Mouse (Mus musculus) midbrain, embryonic 12.5 days (tissue): Measurements from ENCODE around the gene Alpk3. TPM values are rescaled to one million over a fixed set of nuclear protein-coding genes. Genes with fewer than 3 reads are reported as not detected.

Experiments used
- ATAC-seq: fragments of 200-750 bp; cut with Nextera tagmentation; 2 replicates; pipeline ENCODE4 v1.8.0; 2017; ENCODE audit warnings: low read depth, moderate TSS enrichment, moderate library complexity; ENCODE audit not compliant: low FRiP score
- H3K27ac ChIP-seq: fragments of 300-500 bp; sonication (generic); replicated peaks from 2 replicates; pipeline ENCODE4 v1.5.1; 2016; ENCODE audit warnings: mild to moderate bottlenecking
- H3K27me3 ChIP-seq: fragments of 300-500 bp; sonication (generic); 2 replicates; pipeline ENCODE4 v1.6.1; 2016; ENCODE audit warnings: mild to moderate bottlenecking
- H3K36me3 ChIP-seq: fragments of 300-500 bp; sonication (generic); 2 replicates; pipeline ENCODE4 v1.6.1; 2016
- H3K4me1 ChIP-seq: fragments of 300-500 bp; sonication (generic); 2 replicates; pipeline ENCODE4 v1.6.1; 2016
- H3K4me2 ChIP-seq: fragments of 300-500 bp; sonication (generic); replicated peaks from 2 replicates; pipeline ENCODE4 v1.6.1; 2016; ENCODE audit warnings: mild to moderate bottlenecking, moderate library complexity
- H3K4me3 ChIP-seq: fragments of 300-500 bp; sonication (generic); 2 replicates; pipeline ENCODE4 v1.5.1; 2016; ENCODE audit warnings: mild to moderate bottlenecking
- H3K9ac ChIP-seq: fragments of 300-500 bp; sonication (generic); replicated peaks from 2 replicates; pipeline ENCODE4 v1.6.1; 2016; ENCODE audit warnings: mild to moderate bottlenecking, moderate library complexity
- H3K9me3 ChIP-seq: fragments of 300-500 bp; sonication (generic); 2 replicates; pipeline ENCODE4 v1.6.1; 2016; ENCODE audit warnings: mild to moderate bottlenecking
- WGBS: fragments of 180-500 bp; shearing (Covaris S2); methylation state at CpG from one replicate; pipeline ENCODE4 v1.1.7; 2016; 5-methylcytosine and 5-hydroxymethylcytosine counted together
- polyA plus RNA-seq: library from polyadenylated mRNA; unstranded; fragments of >200 nt; fragmentation: Nextera tagmentation; extraction: Ambion mirVana; gene quantifications from 2 replicates; pipeline ENCODE4 v1.2.1, GENCODE M21; 2016

Gene Alpk3
- polyA plus RNA-seq, 1 experiment from 2014 or later: 0.05 TPM

DNA sequence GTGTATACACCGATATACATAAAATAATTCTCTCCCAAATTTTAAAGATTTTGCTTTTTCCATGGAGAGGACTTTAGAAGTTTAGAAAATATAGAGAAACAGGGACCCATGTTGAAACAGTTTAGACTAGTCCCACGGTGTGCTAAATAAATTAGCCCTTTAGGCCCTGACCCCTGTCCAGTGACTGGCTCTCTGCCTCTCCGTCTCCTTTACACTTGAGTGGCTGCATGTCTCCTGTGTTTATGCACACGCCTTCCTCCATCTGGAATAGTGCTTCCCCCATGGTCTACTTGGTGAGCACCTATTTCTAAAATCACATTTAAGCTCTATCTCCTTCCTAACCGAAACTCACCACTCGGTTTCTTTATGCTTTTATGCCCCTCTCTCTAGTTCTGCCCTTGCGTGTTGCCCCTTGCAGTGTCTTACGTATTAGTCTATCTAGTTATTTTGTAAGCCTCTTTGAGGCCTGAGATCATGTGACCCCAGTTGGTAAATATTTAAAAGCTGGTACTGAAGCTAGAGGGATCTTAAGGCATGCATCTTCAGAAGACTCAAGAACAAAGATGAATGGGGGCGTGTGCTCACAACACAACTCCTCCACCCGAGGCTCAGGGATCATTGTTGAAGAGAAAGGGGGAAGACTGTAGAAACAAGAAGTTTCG lies 1.6 kb upstream of the Alpk3 start:
- no peak overlapping the region for H3K9ac ChIP-seq
- no peaks in the 10 kb centered on the region for H3K9me3 ChIP-seq
- WGBS: 87% methylated on average over 11 of the region's 11 CpGs
- no peak overlapping the region for H3K4me2 ChIP-seq
- no peak overlapping the region for H3K4me3 ChIP-seq
- no peaks in the 10 kb centered on the region for H3K4me1 ChIP-seq
- H3K27me3 ChIP-seq: no peaks in the 10 kb centered on the region
- H3K36me3 ChIP-seq: no peaks in the 10 kb centered on the region
- no peak overlapping the region for H3K27ac ChIP-seq
- no peak for ATAC-seq

DNA sequence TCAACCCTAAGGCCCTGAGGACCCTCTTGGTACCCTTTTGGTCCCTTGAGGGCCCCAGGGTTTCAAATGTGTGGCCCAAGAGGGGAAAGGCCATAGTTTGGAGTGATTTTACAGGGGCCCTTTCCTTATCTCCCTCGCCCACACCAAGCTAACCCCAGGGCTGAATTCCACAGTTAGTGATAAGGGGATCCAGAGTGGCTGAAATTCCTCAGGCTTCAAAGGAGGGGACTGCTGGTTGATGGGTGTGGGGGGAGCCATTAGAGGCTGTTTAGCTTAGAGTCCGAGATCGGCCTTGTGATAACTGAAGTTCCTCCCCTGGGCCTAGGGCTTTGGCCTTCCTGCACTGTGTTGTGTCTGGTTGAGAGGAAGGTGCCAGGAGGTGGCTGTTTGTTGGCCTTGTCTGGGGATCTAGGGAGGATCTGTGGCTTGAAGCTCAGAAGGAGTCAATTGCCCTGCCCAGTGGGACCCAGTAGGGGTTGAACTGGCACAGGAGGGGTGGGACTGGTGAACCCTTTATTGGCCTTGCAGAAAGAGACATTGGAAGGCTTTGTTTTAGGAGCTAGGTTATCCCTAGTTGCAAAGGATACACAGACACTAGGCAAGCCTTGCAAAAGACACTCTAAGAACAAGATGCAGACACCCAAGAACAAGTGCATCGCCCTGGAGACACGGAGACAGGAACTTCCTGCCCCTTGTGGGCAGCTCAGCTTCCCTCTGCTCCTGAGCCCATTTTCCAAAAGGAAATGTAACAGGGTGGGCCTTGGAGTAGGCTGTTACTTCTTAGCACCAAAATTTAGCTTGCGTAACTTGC lies 706 bp downstream of the Alpk3 start:
- Histone ChIP-seq H3K9ac (no peak overlapping the region), H3K4me1 (no peaks in the 10 kb centered on the region), H3K36me3 (no peaks in the 10 kb centered on the region), H3K9me3 (0 out of 2 replicates have a peak, but pooled peaks cover 2% of the 10 kb centered on the region), H3K4me3 (no peak overlapping the region), H3K4me2 (no peak overlapping the region), H3K27ac (no peak overlapping the region), H3K27me3 (no peaks in the 10 kb centered on the region)
- WGBS: 84% methylated on average over 6 of the region's 6 CpGs
- ATAC-seq: no peak

DNA sequence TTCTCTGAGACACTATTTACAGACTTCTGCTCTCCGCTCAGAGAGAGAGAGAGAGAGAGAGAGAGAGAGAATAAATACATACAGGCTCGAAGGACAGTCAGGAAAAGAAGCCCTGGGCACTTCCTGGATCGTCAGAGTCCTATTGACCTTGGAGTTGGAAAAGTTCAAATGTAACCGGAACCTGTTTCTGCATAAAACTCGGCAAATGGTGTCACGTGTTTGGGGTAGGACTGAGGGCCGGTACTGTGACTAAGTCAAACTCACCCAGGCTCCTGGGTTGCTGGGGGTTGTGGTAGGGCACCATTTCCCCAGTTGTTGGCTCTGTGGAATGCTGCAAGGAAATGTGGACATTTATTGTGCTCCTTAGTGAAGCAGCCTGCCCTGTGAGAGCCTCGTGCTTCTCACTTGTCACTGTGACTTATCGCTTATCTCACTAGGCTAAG lies 1.3 kb downstream of the Alpk3 start:
- ATAC-seq: no peak
- H3K4me1 ChIP-seq: no peaks in the 10 kb centered on the region
- H3K36me3 ChIP-seq: no peaks in the 10 kb centered on the region
- H3K27me3 ChIP-seq: no peaks in the 10 kb centered on the region
- no peak overlapping the region for H3K9ac ChIP-seq
- H3K4me2 ChIP-seq: no peak overlapping the region
- 80% methylated on average over 9 of the region's 9 CpGs for WGBS
- no peak overlapping the region for H3K4me3 ChIP-seq
- no peak overlapping the region for H3K27ac ChIP-seq
- 0 out of 2 replicates have a peak, but pooled peaks cover 2% of the 10 kb centered on the region for H3K9me3 ChIP-seq

DNA sequence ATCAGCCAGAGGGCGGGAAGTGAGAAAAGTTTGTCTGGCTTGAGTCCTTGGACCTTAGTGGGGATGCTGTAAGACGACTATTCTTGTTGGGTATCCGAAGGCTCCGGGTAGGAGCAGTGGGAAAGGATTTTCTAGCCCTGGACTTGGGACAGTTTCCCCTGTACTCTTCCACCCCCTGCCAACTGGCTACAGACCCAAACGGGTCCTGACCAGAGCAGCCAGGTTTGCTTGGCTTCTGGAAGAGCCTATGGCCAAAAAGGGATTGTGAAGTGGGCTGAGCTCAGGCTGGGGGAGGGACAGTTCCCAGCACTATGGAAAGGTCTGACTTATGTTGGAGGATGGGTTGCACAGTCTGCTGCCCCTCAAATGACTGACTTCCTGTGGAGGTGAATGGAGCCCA lies 2.0 kb downstream of the Alpk3 start:
- Histone ChIP-seq H3K4me3 (no peak overlapping the region), H3K36me3 (no peaks in the 10 kb centered on the region), H3K4me1 (no peaks in the 10 kb centered on the region), H3K27me3 (no peaks in the 10 kb centered on the region), H3K9me3 (0 out of 2 replicates have a peak, but pooled peaks cover 2% of the 10 kb centered on the region), H3K9ac (no peak overlapping the region), H3K4me2 (no peak overlapping the region), H3K27ac (no peak overlapping the region)
- WGBS: 78% methylated on average over 5 of the region's 5 CpGs
- ATAC-seq: no peak

DNA sequence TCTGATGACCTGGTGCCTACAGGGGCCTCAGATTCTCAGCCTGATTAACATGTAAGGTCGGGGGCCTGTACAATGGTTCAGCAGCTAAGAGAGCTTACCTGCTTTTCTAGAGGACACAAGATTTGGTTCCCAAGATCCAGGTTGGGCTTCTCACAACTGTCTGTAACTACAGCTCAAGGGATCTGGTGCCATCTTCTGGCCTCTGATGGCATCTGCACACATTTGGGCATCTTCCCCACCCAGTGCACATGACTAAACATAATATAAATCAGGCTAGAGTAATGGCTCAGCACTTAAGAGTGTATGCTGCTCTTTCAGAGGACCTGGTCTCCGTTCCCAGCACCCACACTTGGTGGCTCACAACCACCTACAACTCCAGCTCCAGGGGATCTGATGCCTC lies 3.5 kb downstream of the Alpk3 start:
- no peak overlapping the region for H3K4me2 ChIP-seq
- ATAC-seq: no peak
- 74% methylated on average over 2 of the region's 2 CpGs for WGBS

DNA sequence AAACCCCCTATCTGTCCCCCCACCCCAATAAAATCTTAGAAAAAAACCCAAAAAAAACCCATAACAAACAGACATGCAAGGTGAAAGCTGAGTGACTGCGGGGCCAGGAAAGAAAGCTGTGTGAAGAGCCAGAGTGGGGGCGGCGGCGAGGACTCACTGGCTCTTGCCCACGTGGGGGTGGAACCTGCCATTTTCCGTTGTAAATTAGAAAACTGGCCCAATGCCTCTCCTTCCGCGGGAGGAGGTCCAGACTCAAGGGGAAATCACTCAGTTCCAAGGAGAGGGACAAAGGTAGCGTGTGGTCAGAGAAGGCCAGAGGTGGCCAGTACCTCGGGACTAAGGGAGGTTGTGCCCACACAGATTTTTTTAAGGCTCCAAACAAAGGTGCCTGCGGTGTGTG lies 4.5 kb downstream of the Alpk3 start:
- Histone ChIP-seq H3K9ac (no peak overlapping the region), H3K27me3 (no peaks in the 10 kb centered on the region), H3K4me2 (no peak overlapping the region), H3K36me3 (no peaks in the 10 kb centered on the region), H3K27ac (no peak overlapping the region), H3K4me3 (no peak overlapping the region), H3K9me3 (0 out of 2 replicates have a peak, but pooled peaks cover 2% of the 10 kb centered on the region), H3K4me1 (no peaks in the 10 kb centered on the region)
- 87% methylated on average over 11 of the region's 11 CpGs for WGBS
- no peak for ATAC-seq

More for the DNA sequence above, 3.5 kb downstream of the Alpk3 start:
- Histone ChIP-seq H3K27ac (no peak overlapping the region), H3K9me3 (0 out of 2 replicates have a peak, but pooled peaks cover 2% of the 10 kb centered on the region), H3K9ac (no peak overlapping the region), H3K4me3 (no peak overlapping the region), H3K36me3 (no peaks in the 10 kb centered on the region), H3K27me3 (no peaks in the 10 kb centered on the region), H3K4me1 (no peaks in the 10 kb centered on the region)

DNA sequence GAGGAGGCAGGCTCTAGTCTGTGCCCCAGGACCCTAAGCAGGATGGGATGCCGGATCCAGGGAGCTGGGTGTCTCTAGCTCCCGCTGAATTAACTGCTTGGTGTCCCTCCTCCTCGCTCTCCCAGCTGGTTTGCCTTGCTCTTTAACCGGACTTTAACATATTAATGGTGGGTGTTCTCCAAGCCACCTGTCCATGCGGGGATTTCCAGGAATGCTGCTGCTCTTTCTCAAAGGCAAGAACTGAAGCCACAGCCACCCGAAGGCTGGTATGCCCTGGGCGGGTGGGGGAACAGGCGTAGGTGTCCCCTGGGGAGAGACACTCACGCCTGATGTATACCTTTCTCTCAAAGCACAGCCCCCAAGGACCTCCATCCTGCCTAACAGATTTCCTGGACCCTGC lies 5.9 kb downstream of the Alpk3 start:
- no peak overlapping the region for H3K27ac ChIP-seq

DNA sequence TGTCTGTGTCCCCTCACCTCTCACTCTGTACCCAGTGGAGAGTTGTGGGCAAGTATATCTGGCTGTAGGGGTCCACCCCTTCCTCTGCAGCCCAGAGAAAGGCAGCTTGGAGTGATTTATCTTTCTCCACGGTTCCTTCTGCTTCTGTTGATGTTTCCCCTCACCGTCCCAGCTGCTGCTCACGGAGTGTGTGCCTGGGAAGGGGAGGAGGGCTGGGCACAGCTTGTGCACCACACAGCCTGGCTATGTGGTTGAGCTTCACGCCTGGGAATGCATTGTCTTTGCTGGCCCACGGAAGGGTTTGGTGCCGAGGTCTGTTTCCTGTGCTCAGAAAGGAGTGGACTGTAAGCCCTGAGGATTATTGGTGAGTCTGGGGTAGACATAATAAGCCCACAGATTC lies 9.3 kb downstream of the Alpk3 start:
- ATAC-seq: no peak
- Histone ChIP-seq H3K9ac (no peak overlapping the region), H3K4me1 (no peaks in the 10 kb centered on the region), H3K27ac (no peak overlapping the region), H3K4me3 (no peak overlapping the region), H3K9me3 (no peaks in the 10 kb centered on the region), H3K36me3 (no peaks in the 10 kb centered on the region), H3K4me2 (no peak overlapping the region), H3K27me3 (no peaks in the 10 kb centered on the region)
- 56% methylated on average over 6 of the region's 6 CpGs for WGBS

More for the DNA sequence above, 5.9 kb downstream of the Alpk3 start:
- WGBS: 67% methylated on average over 9 of the region's 9 CpGs
- no peaks in the 10 kb centered on the region for H3K4me1 ChIP-seq
- H3K4me3 ChIP-seq: no peak overlapping the region
- no peak overlapping the region for H3K4me2 ChIP-seq
- H3K9ac ChIP-seq: no peak overlapping the region
- no peak for ATAC-seq
- H3K27me3 ChIP-seq: no peaks in the 10 kb centered on the region
- 0 out of 2 replicates have a peak, but pooled peaks cover 2% of the 10 kb centered on the region for H3K9me3 ChIP-seq
- H3K36me3 ChIP-seq: no peaks in the 10 kb centered on the region

DNA sequence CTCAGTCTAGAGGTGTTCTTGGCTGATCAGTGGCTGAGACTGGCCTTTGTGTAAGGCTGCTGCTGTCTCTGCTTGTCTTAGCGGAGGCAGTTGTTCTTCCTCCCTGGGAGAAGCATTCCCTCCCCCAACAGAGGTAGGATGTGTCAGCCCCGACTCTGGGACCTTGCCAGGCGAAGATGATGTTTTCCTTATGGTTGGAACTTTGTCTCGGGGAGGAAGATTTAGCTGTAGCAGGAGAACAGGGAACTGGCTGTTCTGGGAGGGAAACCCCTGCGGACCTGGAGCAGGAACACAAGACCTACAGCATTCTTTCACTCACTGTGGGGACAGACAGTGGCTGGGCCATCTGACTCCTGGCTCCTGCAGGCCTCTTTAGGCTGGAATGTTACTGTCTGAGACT lies 15.1 kb downstream of the Alpk3 start:
- no peaks in the 10 kb centered on the region for H3K27me3 ChIP-seq
- H3K9ac ChIP-seq: no peak overlapping the region
- WGBS: 57% methylated on average over 5 of the region's 5 CpGs
- no peak overlapping the region for H3K4me3 ChIP-seq
- no peak for ATAC-seq
- no peaks in the 10 kb centered on the region for H3K36me3 ChIP-seq
- no peak overlapping the region for H3K4me2 ChIP-seq
- H3K9me3 ChIP-seq: no peaks in the 10 kb centered on the region
- no peaks in the 10 kb centered on the region for H3K4me1 ChIP-seq
- no peak overlapping the region for H3K27ac ChIP-seq

DNA sequence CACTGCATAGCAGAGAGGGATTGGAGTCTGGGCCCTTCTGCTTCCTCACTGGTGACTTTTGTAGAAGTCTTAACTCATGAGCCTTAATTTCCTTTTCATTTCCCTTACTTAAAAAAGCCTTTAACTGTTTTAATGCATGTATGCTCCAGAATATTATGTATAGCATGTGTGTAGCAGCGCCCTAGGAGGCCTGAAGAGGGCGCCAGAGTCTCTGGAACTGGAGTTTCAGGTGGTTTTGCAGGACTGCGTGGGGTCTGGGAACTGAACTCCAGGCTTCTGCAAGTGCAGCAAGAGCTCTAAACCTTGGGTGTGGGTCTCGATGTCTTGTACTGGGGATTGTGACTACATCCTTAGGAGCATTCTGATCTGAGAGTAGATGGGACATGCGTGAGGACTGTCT lies 15.9 kb downstream of the Alpk3 start:
- Histone ChIP-seq H3K4me3 (no peak overlapping the region), H3K9ac (no peak overlapping the region), H3K9me3 (no peaks in the 10 kb centered on the region), H3K4me2 (no peak overlapping the region), H3K4me1 (no peaks in the 10 kb centered on the region), H3K27ac (no peak overlapping the region), H3K36me3 (no peaks in the 10 kb centered on the region), H3K27me3 (no peaks in the 10 kb centered on the region)
- 78% methylated on average over 5 of the region's 5 CpGs for WGBS
- ATAC-seq: no peak

DNA sequence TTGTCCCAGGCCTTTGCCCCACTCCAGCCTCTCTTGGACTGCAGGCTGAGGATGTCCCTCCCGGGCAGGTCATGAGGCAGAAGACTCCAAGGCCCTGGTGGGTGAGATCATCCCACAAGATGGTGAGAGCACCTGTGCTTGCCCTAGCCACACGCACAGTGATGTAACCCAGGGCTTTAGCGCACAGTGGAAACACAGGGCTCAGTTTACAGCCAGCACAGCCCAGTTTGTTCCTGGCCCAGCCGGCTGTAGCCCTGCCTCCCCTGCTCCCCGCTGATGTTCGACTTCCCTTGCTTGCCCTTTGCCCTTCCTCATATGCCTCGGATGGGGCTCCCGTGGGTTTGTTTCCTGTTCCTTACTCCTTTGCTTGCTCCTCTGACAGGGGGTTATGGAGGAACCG lies 17.1 kb downstream of the Alpk3 start:
- Histone ChIP-seq H3K4me2 (no peak overlapping the region), H3K9ac (no peak overlapping the region), H3K4me1 (no peaks in the 10 kb centered on the region), H3K9me3 (no peaks in the 10 kb centered on the region), H3K27me3 (no peaks in the 10 kb centered on the region), H3K36me3 (no peaks in the 10 kb centered on the region), H3K27ac (no peak overlapping the region), H3K4me3 (no peak overlapping the region)
- no peak for ATAC-seq
- 76% methylated on average over 9 of the region's 9 CpGs for WGBS

DNA sequence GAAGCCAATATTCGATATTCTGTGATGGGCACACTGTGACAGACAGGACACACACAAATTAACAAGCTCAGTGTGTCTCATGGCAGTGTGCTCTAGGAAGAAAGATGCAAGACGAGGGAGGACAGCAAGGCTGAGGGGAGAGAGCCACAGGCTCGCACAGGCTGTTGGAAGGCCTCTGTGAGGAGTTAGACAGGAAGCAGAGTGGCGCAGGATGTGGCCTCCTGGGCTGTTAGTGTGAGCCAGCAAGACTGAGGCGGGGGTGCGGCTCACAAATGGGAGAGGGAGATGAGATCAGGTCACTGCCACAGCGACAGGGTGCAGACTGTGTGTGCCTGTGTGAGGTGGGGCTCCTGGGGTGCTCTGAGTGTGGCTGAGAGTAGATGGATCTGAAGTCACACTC lies 17.9 kb downstream of the Alpk3 start:
- H3K36me3 ChIP-seq: no peaks in the 10 kb centered on the region
- H3K4me3 ChIP-seq: no peak overlapping the region
- no peak for ATAC-seq
- no peaks in the 10 kb centered on the region for H3K4me1 ChIP-seq
- WGBS: 72% methylated on average over 7 of the region's 7 CpGs
- H3K4me2 ChIP-seq: no peak overlapping the region
- H3K9me3 ChIP-seq: no peaks in the 10 kb centered on the region
- H3K9ac ChIP-seq: no peak overlapping the region
- no peaks in the 10 kb centered on the region for H3K27me3 ChIP-seq
- H3K27ac ChIP-seq: no peak overlapping the region
